Mouse (Mus musculus) MEL (cell line): ENCODE results near the gene Pigl. TPM values are rescaled to one million over a fixed set of nuclear protein-coding genes. Genes with fewer than 3 reads are reported as not detected.

Experiments
- DNase-seq: peaks from one replicate; pipeline ENCODE4 v3.0.0; 2011; ENCODE audit warnings: low read depth, low spot score
- H3K27ac ChIP-seq: 2 replicates; pipeline ENCODE4 v1.5.1; 2012; ENCODE audit warnings: low read depth, mild to moderate bottlenecking, control low read depth, low read length, moderate library complexity; ENCODE audit not compliant: control insufficient read depth
- H3K27me3 ChIP-seq, 2 experiments: fragments of 150-350 bp in 1 of 2; sonication (generic) in 1 of 2; 2 replicates each; pipeline ENCODE4 v1.6.1; 2012; ENCODE audit warnings: low read length in 2 of 2, mild to moderate bottlenecking in 2 of 2, improper control_type of control experiment in 1 of 2, moderate library complexity in 1 of 2; ENCODE audit not compliant: insufficient read depth in 2 of 2, control insufficient read depth in 1 of 2
- H3K36me3 ChIP-seq, 2 experiments: 2 replicates each; pipeline ENCODE4 v1.6.1; 2012 to 2014; ENCODE audit warnings: low read length in 2 of 2, improper control_type of control experiment in 1 of 2, inconsistent platforms in 1 of 2, mild to moderate bottlenecking in 1 of 2; ENCODE audit not compliant: insufficient read depth in 2 of 2, control insufficient read depth in 1 of 2
- H3K4me1 ChIP-seq, 2 experiments: fragments of 150-350 bp in 1 of 2; sonication (generic) in 1 of 2; 2 replicates each; pipeline ENCODE4 v1.6.1; 2012; ENCODE audit warnings: low read length in 2 of 2, improper control_type of control experiment in 1 of 2, mild to moderate bottlenecking in 1 of 2; ENCODE audit not compliant: insufficient read depth in 2 of 2, control insufficient read depth in 1 of 2
- H3K4me3 ChIP-seq, 2 experiments: fragments of 150-350 bp in 1 of 2; sonication (generic) in 1 of 2; 2 replicates each; pipeline ENCODE4 v1.5.1; 2012; ENCODE audit warnings: low read depth in 2 of 2, low read length in 2 of 2, mild to moderate bottlenecking in 2 of 2, moderate library complexity in 2 of 2, control low read depth in 1 of 2, improper control_type of control experiment in 1 of 2; ENCODE audit not compliant: control insufficient read depth in 1 of 2, insufficient read depth in 1 of 2
- H3K79me2 ChIP-seq: 2 replicates; pipeline ENCODE4 v1.6.1; 2012; ENCODE audit warnings: mild to moderate bottlenecking, low read length, moderate library complexity; ENCODE audit not compliant: control insufficient read depth, poor library complexity, insufficient read depth
- H3K9ac ChIP-seq: 2 replicates; pipeline ENCODE4 v1.6.1; 2012; ENCODE audit warnings: low read depth, mild to moderate bottlenecking, control low read depth, low read length, moderate library complexity; ENCODE audit not compliant: control insufficient read depth, poor library complexity, severe bottlenecking
- H3K9me3 ChIP-seq: fragments of 150-350 bp; sonication (generic); replicated peaks from 2 replicates; pipeline ENCODE4 v1.6.1; 2012; ENCODE audit warnings: mild to moderate bottlenecking, low read length, improper control_type of control experiment, moderate library complexity; ENCODE audit not compliant: insufficient read depth
- BHLHE40 ChIP-seq: IDR thresholded peaks from 2 replicates; pipeline ENCODE4 v1.6.1; 2012; ENCODE audit warnings: low read depth, mild to moderate bottlenecking, inconsistent platforms, low read length, improper control_type of control experiment, borderline replicate concordance
- CHD1 ChIP-seq: IDR thresholded peaks from 2 replicates; pipeline ENCODE4 v1.6.1; 2012; ENCODE audit warnings: low read depth, mild to moderate bottlenecking, inconsistent platforms, low read length, improper control_type of control experiment
- CHD2 ChIP-seq: IDR thresholded peaks from 2 replicates; pipeline ENCODE4 v1.6.1; 2011; ENCODE audit warnings: low read length, improper control_type of control experiment
- CTCF ChIP-seq, 3 experiments: IDR thresholded peaks in 2 of 3; conservative IDR thresholded peaks in 1 of 3; 2 replicates each; pipeline ENCODE4 v1.5.1; 2011 to 2012; ENCODE audit warnings: low read length in 3 of 3, low read depth in 2 of 3, mild to moderate bottlenecking in 2 of 3, improper control_type of control experiment in 1 of 3, inconsistent platforms in 1 of 3, mixed read lengths in 1 of 3, moderate library complexity in 1 of 3; ENCODE audit not compliant: control insufficient read depth in 1 of 3, insufficient read depth in 1 of 3, poor library complexity in 1 of 3, severe bottlenecking in 1 of 3
- GABPA ChIP-seq: IDR thresholded peaks from 2 replicates; pipeline ENCODE4 v1.6.1; 2012; ENCODE audit warnings: low read depth, mild to moderate bottlenecking, inconsistent platforms, low read length, improper control_type of control experiment, moderate library complexity
- GATA1 ChIP-seq: IDR thresholded peaks from 2 replicates; pipeline ENCODE4 v1.6.1; 2011; ENCODE audit warnings: low read depth, low read length, improper control_type of control experiment
- HCFC1 ChIP-seq: IDR thresholded peaks from 2 replicates; pipeline ENCODE4 v1.6.1; 2012; ENCODE audit warnings: low read depth, mild to moderate bottlenecking, inconsistent platforms, low read length, improper control_type of control experiment, moderate library complexity
- JUND ChIP-seq: IDR thresholded peaks from 2 replicates; pipeline ENCODE4 v1.6.1; 2011; ENCODE audit warnings: low read depth, mild to moderate bottlenecking, improper control_type of control experiment, low read length
- MAFK ChIP-seq: IDR thresholded peaks from 2 replicates; pipeline ENCODE4 v1.6.1; 2011; ENCODE audit warnings: low read depth, mild to moderate bottlenecking, low read length, improper control_type of control experiment, borderline replicate concordance
- MAZ ChIP-seq: IDR thresholded peaks from 2 replicates; pipeline ENCODE4 v1.6.1; 2012; ENCODE audit warnings: low read depth, mild to moderate bottlenecking, inconsistent platforms, low read length, improper control_type of control experiment
- MEF2A ChIP-seq: IDR thresholded peaks from 2 replicates; pipeline ENCODE4 v1.6.1; 2014; ENCODE audit warnings: low read depth, mild to moderate bottlenecking, inconsistent platforms, low read length, improper control_type of control experiment; ENCODE audit not compliant: poor library complexity, insufficient replicate concordance, severe bottlenecking; ENCODE audit errors: extremely low read depth
- MYC ChIP-seq: IDR thresholded peaks from 2 replicates; pipeline ENCODE4 v1.6.1; 2011; ENCODE audit warnings: low read depth, mild to moderate bottlenecking, low read length, improper control_type of control experiment, moderate library complexity
- NELFE ChIP-seq: IDR thresholded peaks from 2 replicates; pipeline ENCODE4 v1.6.1; 2011; ENCODE audit warnings: low read depth, low read length, improper control_type of control experiment
- RCOR1 ChIP-seq: IDR thresholded peaks from 2 replicates; pipeline ENCODE4 v1.6.1; 2012; ENCODE audit warnings: low read depth, mild to moderate bottlenecking, inconsistent platforms, low read length, improper control_type of control experiment
- SIN3A ChIP-seq: IDR thresholded peaks from 2 replicates; pipeline ENCODE4 v1.6.1; 2012; ENCODE audit warnings: low read length, improper control_type of control experiment, inconsistent platforms
- SMC3 ChIP-seq: IDR thresholded peaks from 2 replicates; pipeline ENCODE4 v1.6.1; 2011; ENCODE audit warnings: low read depth, low read length, improper control_type of control experiment
- TAL1 ChIP-seq: IDR thresholded peaks from 2 replicates; pipeline ENCODE4 v1.6.1; 2012; ENCODE audit warnings: mild to moderate bottlenecking, inconsistent platforms, low read length, moderate library complexity, mixed read lengths
- TCF12 ChIP-seq: IDR thresholded peaks from 2 replicates; pipeline ENCODE4 v1.6.1; 2014; ENCODE audit warnings: low read depth, mild to moderate bottlenecking, inconsistent platforms, low read length, improper control_type of control experiment, moderate library complexity
- UBTF ChIP-seq: IDR thresholded peaks from 2 replicates; pipeline ENCODE4 v1.6.1; 2012; ENCODE audit warnings: low read depth, mild to moderate bottlenecking, inconsistent platforms, low read length, improper control_type of control experiment, moderate library complexity, borderline replicate concordance; ENCODE audit not compliant: insufficient read depth
- USF1 ChIP-seq: IDR thresholded peaks from 2 replicates; pipeline ENCODE4 v1.6.1; 2014; ENCODE audit warnings: low read depth, mild to moderate bottlenecking, inconsistent platforms, low read length, improper control_type of control experiment, moderate library complexity
- USF2 ChIP-seq, 2 experiments: IDR thresholded peaks; 2 replicates each; pipeline ENCODE4 v1.6.1; 2011 to 2012; ENCODE audit warnings: improper control_type of control experiment in 2 of 2, low read length in 2 of 2, borderline replicate concordance in 1 of 2, inconsistent platforms in 1 of 2, low read depth in 1 of 2, mild to moderate bottlenecking in 1 of 2; ENCODE audit not compliant: insufficient read depth in 1 of 2
- ZNF384 ChIP-seq: IDR thresholded peaks from 2 replicates; pipeline ENCODE4 v1.6.1; 2012; ENCODE audit warnings: low read depth, mild to moderate bottlenecking, inconsistent platforms, low read length, improper control_type of control experiment
- polyA plus RNA-seq, 2 experiments: library from polyadenylated mRNA; stranded (reverse) in 1 of 2; unstranded in 1 of 2; fragments of >175 nt in 1 of 2; fragments of >200 nt in 1 of 2; gene quantifications; 2 replicates each; pipeline versions ENCODE4 v1.2.1 to v1.2.4; 2012; ENCODE audit warnings: low replicate concordance in 2 of 2, low read depth in 1 of 2; ENCODE audit not compliant: insufficient read length in 2 of 2, insufficient read depth in 1 of 2, missing spikeins in 1 of 2
- total RNA-seq: library from RNA; depleted of rRNA; stranded (reverse); fragments of 300-350 nt; gene quantifications from 2 replicates; pipeline ENCODE4 v1.2.3, GENCODE M21; 2012

Pigl gene
- total and polyA plus RNA-seq, 3 experiments, result 2.0 to 4.1 TPM; not detected in 1

- no peak for TF ChIP-seq CTCF (IDR thresholded peaks at IDR 0.05 in 2 of 3, conservative IDR thresholded peaks at IDR 0.05 in 1 of 3; ENCODE audit: control insufficient read depth in 1 of 3, insufficient read depth in 1 of 3, low read depth in 2 of 3, low read length in 3 of 3, poor library complexity in 1 of 3, severe bottlenecking in 1 of 3)
- TF ChIP-seq SMC3, result no peak
- no peak for TF ChIP-seq CHD2
- TF ChIP-seq NELFE, result no peak
- no peak for TF ChIP-seq MAZ
- TF ChIP-seq TCF12, result no peak
- no peak for TF ChIP-seq ZNF384
- TF ChIP-seq SIN3A, result no peak
- no peak for TF ChIP-seq GATA1
- no peak for TF ChIP-seq UBTF
- no peak for TF ChIP-seq USF2 (IDR thresholded peaks at IDR 0.05; ENCODE audit: borderline replicate concordance in 1 of 2, insufficient read depth in 1 of 2, low read depth in 1 of 2, low read length in 2 of 2)
- TF ChIP-seq BHLHE40, result no peak
- TF ChIP-seq GABPA, result no peak
- Histone ChIP-seq H3K36me3 (no peaks in the 10 kb centered on the region), H3K79me2 (no peaks in the 10 kb centered on the region), H3K27ac (no peak overlapping the region), H3K27me3 (no peaks in the 10 kb centered on the region), H3K4me3 (no peak overlapping the region), H3K4me1 (no peaks in the 10 kb centered on the region), H3K9me3 (no peaks in the 10 kb centered on the region), H3K9ac (no peak overlapping the region)
- no peak for DNase-seq
Measured at GRCm38 (mm10) chr11:62493701-62494100, 35.4 kb downstream of the Pigl start.

GRCm38 (mm10) chr11:62494754-62495275 lies 36.6 kb downstream of the Pigl start:
- TF ChIP-seq TAL1 (no peak), RCOR1 (no peak), NELFE (no peak), CHD1 (no peak), CTCF (IDR thresholded peaks at IDR 0.05 in 2 of 3, conservative IDR thresholded peaks at IDR 0.05 in 1 of 3; ENCODE audit: control insufficient read depth in 1 of 3, insufficient read depth in 1 of 3, low read depth in 2 of 3, low read length in 3 of 3, poor library complexity in 1 of 3, severe bottlenecking in 1 of 3) (no peak), SIN3A (no peak), GATA1 (no peak), UBTF (no peak), HCFC1 (no peak), MEF2A (no peak), ZNF384 (no peak), MAFK (no peak), SMC3 (no peak), JUND (no peak), MAZ (no peak), BHLHE40 (no peak), MYC (no peak), USF1 (no peak)
- DNase-seq, result no peak
- Histone ChIP-seq H3K4me3 (no peak overlapping the region), H3K9ac (no peak overlapping the region), H3K9me3 (no peaks in the 10 kb centered on the region), H3K27ac (no peak overlapping the region), H3K4me1 (no peaks in the 10 kb centered on the region), H3K27me3 (no peaks in the 10 kb centered on the region), H3K36me3 (no peaks in the 10 kb centered on the region), H3K79me2 (no peaks in the 10 kb centered on the region)
